Mouse (Mus musculus) limb, embryonic 12.5 days (tissue): ENCODE data around the gene Gtse1. TPM values are rescaled to one million over a fixed set of nuclear protein-coding genes. Genes with fewer than 3 reads are reported as not detected.

ENCODE experiments used
- polyA plus RNA-seq: library from polyadenylated mRNA; unstranded; fragments of >200 nt; fragmentation: Nextera tagmentation; extraction: Ambion mirVana; gene quantifications from 2 replicates; pipeline ENCODE4 v1.2.1, GENCODE M21; 2016

Gtse1 gene
- polyA plus RNA-seq, 1 experiment from 2014 or later: 35.9 TPM

Other genes with a start within 250 kb of the Gtse1 start
- gene Ppara, start 124.8 kb upstream of the Gtse1 start, polyA plus RNA-seq: 1.9 and 2.4 TPM in 2 replicates
- 22.8 and 24.5 TPM in 2 replicates for gene Cdpf1, start 48.0 kb upstream of the Gtse1 start, polyA plus RNA-seq
- gene Pkdrej, start 38.0 kb upstream of the Gtse1 start, polyA plus RNA-seq: 0.12 and 0.13 TPM in 2 replicates
- gene Ttc38, start 27.4 kb upstream of the Gtse1 start, polyA plus RNA-seq: 4.9 and 5.3 TPM in 2 replicates
- 46.7 and 51.7 TPM in 2 replicates for gene Trmu, start 19.6 kb downstream of the Gtse1 start, polyA plus RNA-seq
- gene Celsr1, start 174.0 kb downstream of the Gtse1 start, polyA plus RNA-seq: 1.9 TPM in 2 replicates
- 19.2 and 20.0 TPM in 2 replicates for gene Gramd4, start 197.9 kb downstream of the Gtse1 start, polyA plus RNA-seq